Mouse (Mus musculus) limb, embryonic 11.5 days (tissue): ENCODE measurements around the gene Wdr25. TPM values are rescaled to one million over a fixed set of nuclear protein-coding genes. Genes with fewer than 3 reads are reported as not detected.

Experiments
- ATAC-seq: fragments of 200-750 bp; cut with Nextera tagmentation; 2 replicates; pipeline ENCODE4 v1.8.0; 2017; ENCODE audit warnings: low read depth; ENCODE audit not compliant: insufficient number of reproducible peaks, low FRiP score, low TSS enrichment
- DNase-seq: peaks from one replicate; pipeline ENCODE4 v3.0.0-alpha.2; 2015; ENCODE audit warnings: low spot score
- H3K27ac ChIP-seq: fragments of 300-500 bp; sonication (generic); replicated peaks from 2 replicates; pipeline ENCODE4 v1.5.1; 2014; ENCODE audit warnings: low read depth, mild to moderate bottlenecking, low read length
- H3K27me3 ChIP-seq: fragments of 300-500 bp; sonication (generic); 2 replicates; pipeline ENCODE4 v1.6.1; 2014; ENCODE audit warnings: mild to moderate bottlenecking, low read length, mixed read lengths; ENCODE audit not compliant: control insufficient read depth, insufficient read depth
- H3K36me3 ChIP-seq: fragments of 300-500 bp; sonication (generic); 2 replicates; pipeline ENCODE4 v1.6.1; 2014; ENCODE audit warnings: mild to moderate bottlenecking, low read length, moderate library complexity, mixed read lengths; ENCODE audit not compliant: control insufficient read depth, insufficient read depth
- H3K4me1 ChIP-seq: fragments of 300-500 bp; sonication (generic); 2 replicates; pipeline ENCODE4 v1.6.1; 2014; ENCODE audit warnings: low read length, mixed read lengths; ENCODE audit not compliant: control insufficient read depth, insufficient read depth
- H3K4me2 ChIP-seq: fragments of 300-500 bp; sonication (generic); 2 replicates; pipeline ENCODE4 v1.6.1; 2014; ENCODE audit warnings: low read depth, mild to moderate bottlenecking, moderate library complexity; ENCODE audit not compliant: severe bottlenecking
- H3K4me3 ChIP-seq: fragments of 300-500 bp; sonication (generic); 2 replicates; pipeline ENCODE4 v1.5.1; 2014; ENCODE audit warnings: low read depth, low read length
- H3K9ac ChIP-seq: fragments of 300-500 bp; sonication (generic); 2 replicates; pipeline ENCODE4 v1.6.1; 2014; ENCODE audit warnings: mild to moderate bottlenecking, low read length
- H3K9me3 ChIP-seq: fragments of 300-500 bp; sonication (generic); 2 replicates; pipeline ENCODE4 v1.6.1; 2016; ENCODE audit warnings: low read length; ENCODE audit not compliant: control insufficient read depth
- WGBS: fragments of 180-500 bp; shearing (Covaris S2); extraction: QIAGEN DNeasy Blood & Tissue Kit; methylation state at CpG from one replicate; pipeline ENCODE4 v1.1.7; 2014; 5-methylcytosine and 5-hydroxymethylcytosine counted together
- polyA plus RNA-seq: library from polyadenylated mRNA; unstranded; fragments of >200 nt; fragmentation: Nextera tagmentation; extraction: Ambion mirVana; gene quantifications from 2 replicates; pipeline ENCODE4 v1.2.1, GENCODE M21; 2014

Gene Wdr25
- polyA plus RNA-seq, 1 experiment from 2014 or later: 4.9 TPM

DNA sequence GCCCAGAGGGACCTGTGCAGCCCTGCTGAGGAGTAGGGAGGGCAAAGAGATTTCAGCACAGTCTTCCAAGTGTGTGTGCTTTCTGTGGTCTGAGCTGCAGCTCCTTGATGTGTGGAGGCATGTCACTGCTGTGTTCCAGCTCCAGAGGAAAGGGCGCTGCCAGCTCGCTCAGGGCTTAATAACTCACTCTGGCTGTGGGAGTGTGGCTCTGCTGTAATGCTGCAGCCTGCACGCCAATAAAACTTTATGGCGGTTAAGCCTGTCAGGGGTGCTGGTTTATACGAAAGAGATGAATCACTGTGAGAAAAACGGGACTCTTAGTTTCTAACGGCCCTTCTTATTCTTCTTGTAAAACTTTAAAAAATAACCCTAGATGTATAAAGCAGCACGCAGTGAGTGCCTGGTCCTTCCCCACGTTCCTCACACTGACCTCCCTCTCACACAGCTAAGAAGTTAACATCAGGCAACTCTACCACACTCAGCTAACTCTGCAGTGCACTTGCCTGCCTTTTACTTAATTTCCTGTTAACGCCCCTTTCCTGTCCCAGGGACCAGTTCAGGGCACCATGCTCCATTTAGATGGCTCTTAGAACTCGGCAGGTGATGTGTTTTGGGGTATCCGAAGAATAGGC, 21.4 kb downstream of the Wdr25 start:
- Histone ChIP-seq H3K9me3 (no peaks in the 10 kb centered on the region), H3K9ac (0 out of 2 replicates have a peak overlapping the region, but pooled peaks have one; percentile 23), H3K36me3 (no peaks in the 10 kb centered on the region; the same call in 1 of the 2 replicates), H3K27ac (peak overlapping the region; percentile 75), H3K4me1 (peaks cover 50% of the 10 kb centered on the region), H3K4me2 (peak overlapping the region; percentile 22; the same call in 1 of the 2 replicates), H3K27me3 (no peaks in the 10 kb centered on the region), H3K4me3 (no peak overlapping the region)
- ATAC-seq (peak; percentile 44; the same call in 1 of the 2 replicates), DNase-seq (peak; percentile 67)
- 15% methylated on average over 12 of the region's 12 CpGs for WGBS

DNA sequence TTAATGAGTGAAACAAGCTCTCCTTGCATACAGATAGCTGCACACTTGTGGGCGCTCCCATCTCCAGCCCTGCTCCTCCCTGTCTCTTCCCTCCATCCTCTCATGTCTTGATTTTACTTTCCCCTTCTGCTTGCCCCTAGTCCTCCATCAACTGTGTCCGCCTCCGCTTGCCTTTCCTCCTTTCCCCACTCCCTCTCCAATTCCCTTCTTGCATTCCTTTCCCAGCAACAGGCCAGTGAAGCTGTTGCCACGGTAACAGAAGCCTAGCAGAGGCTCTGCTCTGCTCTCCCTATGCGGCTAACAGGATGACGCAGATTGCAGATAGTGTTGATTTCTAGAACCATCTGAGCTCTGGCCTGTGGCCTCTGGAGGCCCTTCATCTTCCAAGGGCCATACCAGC, 22.5 kb downstream of the Wdr25 start:
- Histone ChIP-seq H3K36me3 (no peaks in the 10 kb centered on the region; the same call in 1 of the 2 replicates), H3K4me3 (no peak overlapping the region), H3K27ac (no peak overlapping the region), H3K27me3 (no peaks in the 10 kb centered on the region), H3K4me1 (peaks cover 50% of the 10 kb centered on the region), H3K9ac (no peak overlapping the region), H3K9me3 (no peaks in the 10 kb centered on the region), H3K4me2 (no peak overlapping the region; the same call in 1 of the 2 replicates)
- ATAC-seq (peak; percentile 48; the same call in 1 of the 2 replicates), DNase-seq (peak; percentile 75)
- WGBS: 20% methylated on average over 6 of the region's 6 CpGs

DNA sequence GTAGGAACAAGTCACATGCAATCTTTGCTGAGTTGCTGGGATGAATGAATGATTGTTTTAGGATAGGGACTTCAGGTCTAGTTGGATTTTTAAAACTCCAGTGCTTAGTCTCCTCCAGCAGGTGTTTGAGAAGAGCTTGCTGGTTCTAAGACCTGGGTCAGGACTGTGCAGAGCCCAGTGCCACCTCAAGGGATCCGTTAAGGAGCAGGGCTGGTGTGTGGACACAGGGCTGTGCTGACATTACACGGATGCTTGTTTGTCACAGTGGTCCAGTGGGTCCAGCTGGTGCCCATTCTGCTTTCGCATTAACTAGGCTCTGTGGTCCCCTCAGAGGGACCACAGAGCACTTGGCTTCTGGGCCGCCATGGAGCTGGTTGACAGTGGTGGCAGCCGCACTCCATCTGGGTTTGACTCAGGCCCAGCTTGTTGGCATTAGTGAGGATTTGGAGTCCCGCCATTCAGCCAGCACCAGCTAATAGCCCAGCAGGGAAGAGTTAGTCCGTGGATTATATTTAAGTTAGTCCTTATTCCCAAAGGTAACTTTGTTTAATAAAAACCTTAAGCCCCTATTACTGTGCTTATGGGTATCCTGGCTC, 23.1 kb downstream of the Wdr25 start:
- H3K4me3 ChIP-seq: no peak overlapping the region
- no peaks in the 10 kb centered on the region for H3K9me3 ChIP-seq
- peaks cover 50% of the 10 kb centered on the region for H3K4me1 ChIP-seq
- no peak overlapping the region for H3K4me2 ChIP-seq
- 0 out of 2 replicates have a peak, but pooled peaks have one; percentile 44 for ATAC-seq
- H3K36me3 ChIP-seq: no peaks in the 10 kb centered on the region; the same call in 1 of the 2 replicates
- H3K9ac ChIP-seq: no peak overlapping the region
- no peak overlapping the region for H3K27ac ChIP-seq
- H3K27me3 ChIP-seq: no peaks in the 10 kb centered on the region
- WGBS: 49% methylated on average over 7 of the region's 7 CpGs
- DNase-seq: peak; percentile 56

DNA sequence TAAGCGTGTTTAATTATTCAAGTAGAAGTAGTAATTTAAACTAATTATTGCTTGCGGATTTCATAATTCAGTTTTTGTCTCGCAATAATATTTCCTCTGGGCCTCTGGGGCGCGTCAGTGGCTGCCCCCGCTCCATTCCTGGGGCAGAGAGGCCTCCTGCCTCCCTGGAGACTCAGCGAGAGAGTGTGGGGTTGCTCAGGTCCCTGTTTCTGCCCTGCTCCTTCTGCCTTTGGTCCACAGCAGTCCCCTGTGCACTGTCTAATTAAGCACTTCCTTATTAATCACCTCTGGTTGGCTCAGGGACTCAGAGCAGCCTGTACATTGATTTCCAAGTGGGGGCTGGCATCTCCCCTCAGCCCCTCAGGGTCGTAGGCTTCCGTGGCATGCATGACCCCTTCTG, 24.1 kb downstream of the Wdr25 start:
- WGBS: 44% methylated on average over 9 of the region's 9 CpGs
- Histone ChIP-seq H3K36me3 (no peaks in the 10 kb centered on the region; the same call in 1 of the 2 replicates), H3K9me3 (no peaks in the 10 kb centered on the region), H3K9ac (no peak overlapping the region), H3K4me3 (no peak overlapping the region), H3K4me2 (no peak overlapping the region), H3K27ac (no peak overlapping the region), H3K4me1 (peaks cover 50% of the 10 kb centered on the region), H3K27me3 (no peaks in the 10 kb centered on the region)
- DNase-seq (no peak), ATAC-seq (no peak)

GRCm38 (mm10) chr12:108918753-108919152, 25.3 kb downstream of the Wdr25 start:
- no peaks in the 10 kb centered on the region for H3K9me3 ChIP-seq
- no peak overlapping the region for H3K4me2 ChIP-seq
- no peak overlapping the region for H3K4me3 ChIP-seq
- ATAC-seq (no peak), DNase-seq (no peak)
- H3K36me3 ChIP-seq: no peaks in the 10 kb centered on the region
- 59% methylated on average over 4 of the region's 4 CpGs for WGBS
- peaks cover 40% of the 10 kb centered on the region for H3K4me1 ChIP-seq
- H3K27me3 ChIP-seq: no peaks in the 10 kb centered on the region
- no peak overlapping the region for H3K27ac ChIP-seq
- no peak overlapping the region for H3K9ac ChIP-seq

- Histone ChIP-seq H3K4me3 (no peak overlapping the region), H3K9me3 (no peaks in the 10 kb centered on the region), H3K4me2 (no peak overlapping the region), H3K27ac (no peak overlapping the region), H3K36me3 (no peaks in the 10 kb centered on the region), H3K27me3 (no peaks in the 10 kb centered on the region), H3K9ac (no peak overlapping the region), H3K4me1 (no peaks in the 10 kb centered on the region)
- DNase-seq: no peak
- 69% methylated on average over 8 of the region's 11 CpGs for WGBS
- ATAC-seq: no peak
Observed at GRCm38 (mm10) chr12:108926606-108927111, 33.2 kb downstream of the Wdr25 start.

DNA sequence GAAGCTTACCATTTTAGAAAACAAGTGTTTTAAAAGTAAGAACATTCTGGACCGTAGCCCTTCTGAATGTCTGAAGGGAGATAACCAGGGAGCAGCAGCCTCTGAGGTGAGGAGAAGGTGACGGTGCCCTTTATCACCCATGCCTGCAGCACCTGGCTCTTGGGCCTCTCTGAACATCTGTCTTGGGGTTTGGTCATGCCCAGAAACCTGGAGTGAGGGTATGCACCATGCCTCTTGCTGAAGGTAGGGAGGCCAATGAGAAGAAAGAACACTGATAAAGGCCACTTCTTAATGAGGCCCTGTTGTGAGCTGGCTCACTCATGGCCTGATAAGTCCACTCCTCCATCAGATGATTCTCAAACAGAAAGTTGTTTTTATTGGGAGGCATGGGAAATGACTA, 34.8 kb downstream of the Wdr25 start:
- Histone ChIP-seq H3K27me3 (no peaks in the 10 kb centered on the region), H3K9me3 (no peaks in the 10 kb centered on the region), H3K4me2 (no peak overlapping the region), H3K36me3 (no peaks in the 10 kb centered on the region), H3K27ac (no peak overlapping the region), H3K4me3 (no peak overlapping the region), H3K4me1 (no peaks in the 10 kb centered on the region), H3K9ac (no peak overlapping the region)
- DNase-seq (no peak), ATAC-seq (no peak)
- 81% methylated on average over 2 of the region's 2 CpGs for whole genome bisulfite sequencing

DNA sequence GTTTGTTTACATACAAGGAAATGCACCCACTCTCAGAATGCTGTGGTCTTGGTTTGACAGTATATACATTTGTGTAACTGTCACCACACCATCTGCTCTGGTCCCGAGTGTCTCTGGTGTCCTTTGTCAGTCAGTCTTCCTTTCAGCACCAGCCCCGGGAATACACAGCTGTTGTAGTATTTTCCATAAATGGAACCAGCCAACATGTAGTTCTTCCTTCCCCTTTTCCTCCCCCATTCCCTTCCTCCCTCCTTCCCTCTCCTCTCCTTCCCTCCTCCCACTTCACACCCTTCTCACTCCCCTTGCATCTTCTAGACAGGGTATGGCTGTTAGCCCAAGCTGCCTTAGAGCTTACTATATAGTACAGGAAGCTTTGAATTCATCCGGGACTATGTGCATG, 36.0 kb downstream of the Wdr25 start:
- no peak for ATAC-seq
- no peaks in the 10 kb centered on the region for H3K27me3 ChIP-seq
- no peaks in the 10 kb centered on the region for H3K9me3 ChIP-seq
- H3K4me1 ChIP-seq: no peaks in the 10 kb centered on the region
- no peak overlapping the region for H3K27ac ChIP-seq
- H3K4me2 ChIP-seq: no peak overlapping the region
- no peak overlapping the region for H3K4me3 ChIP-seq
- H3K36me3 ChIP-seq: no peaks in the 10 kb centered on the region
- no peak overlapping the region for H3K9ac ChIP-seq
- DNase-seq: no peak
- 76% methylated on average over 3 of the region's 3 CpGs for WGBS
